Mouse (Mus musculus): Measurements from ENCODE around the gene Ap4e1.

DNA sequence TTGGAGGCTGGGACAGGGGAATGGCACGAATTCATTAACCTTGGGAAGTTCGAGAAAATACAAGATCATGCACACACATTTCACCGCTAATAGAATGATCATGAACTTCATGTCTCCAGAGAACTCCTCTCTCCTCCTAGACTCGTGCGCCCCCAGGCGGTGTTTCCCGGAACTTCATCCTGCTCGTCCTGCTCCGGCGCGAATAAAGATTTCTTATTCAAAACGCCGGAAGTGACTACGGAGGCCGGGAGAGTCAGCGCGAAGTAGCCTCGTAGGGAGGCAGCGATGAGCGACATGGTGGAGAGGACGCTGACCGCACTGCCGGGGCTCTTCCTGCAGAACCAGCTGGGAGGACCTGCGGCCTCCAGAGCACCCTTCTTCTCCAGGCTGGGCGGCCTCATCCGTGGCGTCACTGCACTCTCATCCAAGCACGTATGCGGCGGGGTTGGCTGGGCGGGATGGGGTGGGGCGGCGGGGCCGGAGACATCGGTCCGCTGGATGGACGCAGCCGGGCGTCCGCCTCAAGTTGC is at the start of gene Ap4e1:
- peak; percentile 98 for TF ChIP-seq CTCF (conservative IDR thresholded peaks at IDR 0.05; ENCODE audit: low read length)
- no peak for TF ChIP-seq POU5F1 (IDR thresholded peaks at IDR 0.05; ENCODE audit: borderline replicate concordance, low read length)
